Mouse (Mus musculus) small intestine, adult 2 months (tissue): ENCODE data around the gene Hectd2. TPM values are rescaled to one million over a fixed set of nuclear protein-coding genes. Genes with fewer than 3 reads are reported as not detected.

Experiments
- H3K27ac ChIP-seq: fragments of 200-500 bp; 2 replicates; pipeline ENCODE4 v1.5.1; 2012; ENCODE audit warnings: low read depth, low read length, control low read depth, inconsistent platforms; ENCODE audit not compliant: insufficient read depth
- H3K27me3 ChIP-seq: fragments of 200-500 bp; 2 replicates; pipeline ENCODE4 v1.6.1; 2012; ENCODE audit warnings: mild to moderate bottlenecking, moderate library complexity, low read length, inconsistent platforms; ENCODE audit not compliant: control insufficient read depth, insufficient read depth
- H3K36me3 ChIP-seq: fragments of 200-500 bp; 2 replicates; pipeline ENCODE4 v1.6.1; 2012; ENCODE audit warnings: mild to moderate bottlenecking, low read length, control low read depth, inconsistent platforms; ENCODE audit not compliant: control insufficient read depth, insufficient read depth
- H3K4me1 ChIP-seq: fragments of 200-500 bp; 2 replicates; pipeline ENCODE4 v1.6.1; 2012; ENCODE audit warnings: low read length, inconsistent platforms, mixed read lengths; ENCODE audit not compliant: control insufficient read depth, insufficient read depth, insufficient read length
- H3K4me3 ChIP-seq: fragments of 200-500 bp; 2 replicates; pipeline ENCODE4 v1.5.1; 2012; ENCODE audit warnings: low read depth, mild to moderate bottlenecking, control low read depth, inconsistent platforms, low read length, moderate library complexity
- CTCF ChIP-seq: fragments of 200-500 bp; IDR thresholded peaks from 2 replicates; pipeline ENCODE4 v1.5.1; 2012; ENCODE audit warnings: low read depth, mild to moderate bottlenecking, control low read depth, inconsistent platforms, low read length, moderate library complexity, mixed read lengths; ENCODE audit not compliant: insufficient replicate concordance, insufficient read length; ENCODE audit errors: extremely low read depth
- POLR2A ChIP-seq: fragments of 200-500 bp; IDR thresholded peaks from 2 replicates; pipeline ENCODE4 v1.6.1; 2012; ENCODE audit warnings: low read depth, mild to moderate bottlenecking, control low read depth, inconsistent platforms, low read length, moderate library complexity
- WGBS: fragments of 180-500 bp; shearing (Covaris S2); methylation state at CpG from one replicate; pipeline ENCODE4 v1.1.7; 2018; 5-methylcytosine and 5-hydroxymethylcytosine counted together
- polyA plus RNA-seq: library from polyadenylated mRNA; depleted of rRNA; stranded (reverse); fragments of >200 nt; gene quantifications from 2 replicates; pipeline ENCODE4 v1.2.3, GENCODE M21; 2012

Hectd2 gene
- polyA plus RNA-seq, 1 experiment: 0.22 TPM

DNA sequence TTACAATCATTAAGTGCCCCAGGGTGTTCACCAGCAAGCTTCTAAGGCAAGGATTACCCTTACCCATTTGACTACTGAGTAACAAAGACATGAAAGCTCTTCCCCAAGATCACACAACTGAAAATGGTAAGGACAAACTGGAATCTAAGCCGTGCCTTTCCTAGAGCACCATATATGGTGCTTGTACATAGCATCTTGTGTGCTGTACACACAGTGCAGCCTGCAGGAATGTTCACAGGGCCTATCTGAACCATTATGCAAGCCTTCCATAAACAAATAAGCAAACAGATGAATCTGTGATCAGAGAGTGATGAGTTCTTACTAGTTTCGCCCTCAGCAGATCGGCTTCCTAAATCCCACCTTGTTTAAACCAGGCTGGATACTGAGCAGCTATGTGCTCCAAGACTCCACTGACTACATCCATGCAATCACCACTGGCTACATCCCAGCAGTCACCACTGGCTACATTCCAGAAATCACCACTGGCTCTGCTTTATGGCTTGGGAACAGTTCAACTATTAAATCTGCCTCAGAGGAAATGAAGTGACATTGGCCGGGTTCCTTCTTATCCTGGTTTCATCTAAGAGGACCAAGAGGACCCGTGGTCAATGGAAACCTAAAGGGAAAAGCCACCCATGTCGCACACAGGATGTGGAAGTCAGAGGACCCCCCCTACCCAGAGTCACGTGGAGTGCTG, 91.8 kb downstream of the Hectd2 start:
- WGBS: 37% methylated on average over 7 of the region's 7 CpGs
- Histone ChIP-seq H3K36me3 (no peaks in the 10 kb centered on the region), H3K4me3 (no peak overlapping the region), H3K4me1 (peaks cover 7% of the 10 kb centered on the region; the same call in 1 of the 2 replicates), H3K27ac (no peak overlapping the region), H3K27me3 (no peaks in the 10 kb centered on the region)
- TF ChIP-seq CTCF: no peak
- no peak for TF ChIP-seq POLR2A

- no peak for TF ChIP-seq CTCF
- TF ChIP-seq POLR2A: no peak
- H3K27me3 ChIP-seq: no peaks in the 10 kb centered on the region
- H3K4me3 ChIP-seq: no peak overlapping the region
- H3K27ac ChIP-seq: no peak overlapping the region
- WGBS: 88% methylated on average over 1 of the region's 1 CpGs
- H3K36me3 ChIP-seq: no peaks in the 10 kb centered on the region
- no peaks in the 10 kb centered on the region for H3K4me1 ChIP-seq
Measured at GRCm38 (mm10) chr19:36652686-36653085, 98.2 kb downstream of the Hectd2 start.

- TF ChIP-seq CTCF: no peak
- no peak for TF ChIP-seq POLR2A
- WGBS: 89% methylated on average over 1 of the region's 1 CpGs
- no peaks in the 10 kb centered on the region for H3K27me3 ChIP-seq
- H3K27ac ChIP-seq: no peak overlapping the region
- no peak overlapping the region for H3K4me3 ChIP-seq
- H3K36me3 ChIP-seq: no peaks in the 10 kb centered on the region
- peaks cover 3% of the 10 kb centered on the region; the same call in 1 of the 2 replicates for H3K4me1 ChIP-seq
Measured at GRCm38 (mm10) chr19:36662734-36663133, 108.3 kb downstream of the Hectd2 start.

GRCm38 (mm10) chr19:36663918-36664317, 109.5 kb downstream of the Hectd2 start:
- H3K27me3 ChIP-seq: no peaks in the 10 kb centered on the region
- no peak for TF ChIP-seq CTCF
- no peak for TF ChIP-seq POLR2A
- peaks cover 3% of the 10 kb centered on the region; the same call in 1 of the 2 replicates for H3K4me1 ChIP-seq
- H3K36me3 ChIP-seq: no peaks in the 10 kb centered on the region
- no peak overlapping the region for H3K4me3 ChIP-seq
- WGBS: 26% methylated on average over 2 of the region's 2 CpGs
- no peak overlapping the region for H3K27ac ChIP-seq

- Histone ChIP-seq H3K4me3 (no peak overlapping the region), H3K27ac (no peak overlapping the region), H3K36me3 (no peaks in the 10 kb centered on the region), H3K4me1 (peaks cover 3% of the 10 kb centered on the region; the same call in 1 of the 2 replicates), H3K27me3 (no peaks in the 10 kb centered on the region)
- WGBS: 85% methylated on average over 6 of the region's 6 CpGs
- TF ChIP-seq CTCF: no peak
- TF ChIP-seq POLR2A: no peak
Measured at GRCm38 (mm10) chr19:36664417-36664816, 110.0 kb downstream of the Hectd2 start.

DNA sequence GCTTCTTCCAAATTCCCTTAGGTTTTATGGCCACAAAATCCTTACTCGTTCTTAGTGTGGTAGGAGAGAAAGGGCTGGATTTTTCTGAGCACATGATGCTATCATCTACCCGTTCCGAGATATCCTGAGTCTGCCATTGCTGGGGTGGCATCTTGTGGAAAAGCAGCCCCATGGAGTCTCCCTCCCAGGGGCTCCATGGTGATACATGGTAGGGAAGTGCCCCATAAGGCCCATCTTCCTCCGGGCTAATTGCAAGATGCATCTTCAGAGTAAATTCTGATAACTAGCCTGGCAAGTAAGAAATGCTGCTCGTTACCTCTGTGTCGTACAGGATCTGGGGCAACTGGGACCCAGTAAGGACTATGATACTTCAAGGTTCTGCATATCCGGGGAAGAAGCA, 110.8 kb downstream of the Hectd2 start:
- H3K27ac ChIP-seq: no peak overlapping the region
- H3K36me3 ChIP-seq: no peaks in the 10 kb centered on the region
- 85% methylated on average over 7 of the region's 7 CpGs for WGBS
- H3K4me3 ChIP-seq: no peak overlapping the region
- TF ChIP-seq POLR2A (no peak), CTCF (no peak)
- H3K27me3 ChIP-seq: no peaks in the 10 kb centered on the region
- H3K4me1 ChIP-seq: peaks cover 3% of the 10 kb centered on the region; the same call in 1 of the 2 replicates

DNA sequence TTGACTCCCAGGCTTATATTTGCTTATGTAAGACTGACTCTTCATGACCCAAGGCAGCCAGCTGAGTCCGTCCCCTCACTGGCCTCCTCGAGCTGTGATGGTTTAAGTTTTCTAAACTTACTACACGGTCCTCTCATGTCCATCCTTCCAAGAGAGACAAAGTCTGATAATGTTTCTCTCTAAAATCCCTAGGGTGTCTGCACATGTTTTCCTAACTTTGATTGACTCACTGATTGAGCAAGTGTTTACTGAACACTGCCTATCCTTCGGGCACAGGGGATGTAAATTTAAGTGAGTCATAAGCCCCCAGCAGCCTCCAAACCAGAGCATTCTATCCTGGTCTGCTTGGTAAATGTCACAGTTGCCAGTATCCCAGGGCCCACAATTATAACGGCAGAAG, 111.2 kb downstream of the Hectd2 start:
- Histone ChIP-seq H3K4me3 (no peak overlapping the region), H3K27ac (no peak overlapping the region), H3K36me3 (no peaks in the 10 kb centered on the region), H3K4me1 (peaks cover 3% of the 10 kb centered on the region; the same call in 1 of the 2 replicates), H3K27me3 (no peaks in the 10 kb centered on the region)
- no peak for TF ChIP-seq POLR2A
- no peak for TF ChIP-seq CTCF
- 67% methylated on average over 5 of the region's 5 CpGs for WGBS

- no peaks in the 10 kb centered on the region for H3K27me3 ChIP-seq
- WGBS: 91% methylated on average over 5 of the region's 5 CpGs
- H3K4me3 ChIP-seq: no peak overlapping the region
- no peak overlapping the region for H3K27ac ChIP-seq
- TF ChIP-seq CTCF (no peak), POLR2A (no peak)
- no peaks in the 10 kb centered on the region for H3K36me3 ChIP-seq
- H3K4me1 ChIP-seq: peaks cover 3% of the 10 kb centered on the region; the same call in 1 of the 2 replicates
Measured at GRCm38 (mm10) chr19:36666471-36666870, 112.0 kb downstream of the Hectd2 start.
